Mouse (Mus musculus) spleen, postnatal 36 days (tissue): ENCODE measurements around the gene Hoxd8.

Experiments used
- DNase-seq, 2 experiments: peaks; one replicate each; pipeline ENCODE4 v3.0.0; 2022; ENCODE audit warnings: low spot score in 2 of 2, mixed read lengths in 1 of 2

Hoxd8 gene

GRCm38 (mm10) chr2:74685059-74685603 is 19.3 kb upstream of the Hoxd8 start:
- no peak for DNase-seq

- no peak for DNase-seq
These were observed 18.0 kb upstream of the Hoxd8 start for GRCm38 (mm10) chr2:74686301-74686987.

GRCm38 (mm10) chr2:74686988-74687697 is 17.3 kb upstream of the Hoxd8 start:
- no peak for DNase-seq

- no peak for DNase-seq
These were observed 16.5 kb upstream of the Hoxd8 start for GRCm38 (mm10) chr2:74687698-74688555.

GRCm38 (mm10) chr2:74688795-74689573 is 15.4 kb upstream of the Hoxd8 start:
- no peak for DNase-seq

GRCm38 (mm10) chr2:74689574-74690337 is 14.7 kb upstream of the Hoxd8 start:
- no peak for DNase-seq

GRCm38 (mm10) chr2:74690338-74690716 is 14.1 kb upstream of the Hoxd8 start:
- no peak for DNase-seq

- DNase-seq: no peak
These were observed 13.1 kb upstream of the Hoxd8 start, which contains the start of gene Hoxd10 for GRCm38 (mm10) chr2:74691022-74691951. Gene Hoxd10 (plus strand): TSS chr2:74691924.

GRCm38 (mm10) chr2:74691995-74692807 is 12.2 kb upstream of the Hoxd8 start:
- DNase-seq: no peak

GRCm38 (mm10) chr2:74692808-74693431 is 11.5 kb upstream of the Hoxd8 start:
- DNase-seq: no peak

- no peak for DNase-seq
These were observed 11.0 kb upstream of the Hoxd8 start for GRCm38 (mm10) chr2:74693432-74693827.

GRCm38 (mm10) chr2:74694066-74694465 is 10.3 kb upstream of the Hoxd8 start:
- DNase-seq: no peak

- DNase-seq: no peak
These were observed 9.0 kb upstream of the Hoxd8 start for GRCm38 (mm10) chr2:74695383-74695782.

- no peak for DNase-seq
These were observed 8.5 kb upstream of the Hoxd8 start for GRCm38 (mm10) chr2:74695813-74696430.

- no peak for DNase-seq
These were observed 7.7 kb upstream of the Hoxd8 start for GRCm38 (mm10) chr2:74696442-74697335.

- no peak for DNase-seq
These were observed 6.8 kb upstream of the Hoxd8 start, which contains the start of gene Hoxd9 for GRCm38 (mm10) chr2:74697567-74698121. Gene Hoxd9 (plus strand): TSS chr2:74697727.
